Mouse (Mus musculus) testis, adult 2 months (tissue): ENCODE measurements at regions not wholly inside any gene's neighbourhood (a gene's known extent, or its start where the extent isn't known, plus 50 kb on each side); places are given as distances from the start of the nearest gene placed in this dataset.

Experiments
- H3K27ac ChIP-seq: fragments of 200-500 bp; 2 replicates; pipeline ENCODE4 v1.5.1; 2012; ENCODE audit warnings: low read depth, low read length; ENCODE audit not compliant: control insufficient read depth, insufficient read depth
- H3K27me3 ChIP-seq: fragments of 200-500 bp; 2 replicates; pipeline ENCODE4 v1.6.1; 2012; ENCODE audit warnings: mild to moderate bottlenecking, low read length, moderate library complexity; ENCODE audit not compliant: control insufficient read depth, insufficient read depth
- H3K36me3 ChIP-seq: fragments of 200-500 bp; 2 replicates; pipeline ENCODE4 v1.6.1; 2012; ENCODE audit warnings: mild to moderate bottlenecking, low read length; ENCODE audit not compliant: control insufficient read depth, insufficient read depth
- H3K4me1 ChIP-seq: fragments of 200-500 bp; 2 replicates; pipeline ENCODE4 v1.6.1; 2012; ENCODE audit warnings: low read length; ENCODE audit not compliant: control insufficient read depth, insufficient read depth
- H3K4me3 ChIP-seq: fragments of 200-500 bp; 2 replicates; pipeline ENCODE4 v1.5.1; 2012; ENCODE audit warnings: low read depth, mild to moderate bottlenecking, low read length, moderate library complexity, mixed read lengths; ENCODE audit not compliant: control insufficient read depth
- CTCF ChIP-seq: fragments of 200-500 bp; IDR thresholded peaks from 2 replicates; pipeline ENCODE4 v1.5.1; 2012; ENCODE audit warnings: low read depth, mild to moderate bottlenecking, inconsistent platforms, low read length, moderate library complexity; ENCODE audit not compliant: control insufficient read depth, insufficient read depth, insufficient replicate concordance
- POLR2A ChIP-seq: fragments of 200-500 bp; IDR thresholded peaks from 2 replicates; pipeline ENCODE4 v1.6.1; 2012; ENCODE audit warnings: low read depth, mild to moderate bottlenecking, inconsistent platforms, low read length, moderate library complexity; ENCODE audit not compliant: control insufficient read depth

GRCm38 (mm10) chr9:47265946-47266490 is 264.0 kb upstream of the Cadm1 start:
- Histone ChIP-seq H3K4me3 (no peak overlapping the region), H3K36me3 (no peaks in the 10 kb centered on the region), H3K27me3 (no peaks in the 10 kb centered on the region), H3K27ac (no peak overlapping the region), H3K4me1 (no peaks in the 10 kb centered on the region)
- TF ChIP-seq POLR2A (no peak), CTCF (no peak)

- Histone ChIP-seq H3K4me3 (no peak overlapping the region), H3K36me3 (no peaks in the 10 kb centered on the region), H3K27ac (no peak overlapping the region), H3K27me3 (no peaks in the 10 kb centered on the region), H3K4me1 (no peaks in the 10 kb centered on the region)
- TF ChIP-seq CTCF (no peak), POLR2A (no peak)
Measured at GRCm38 (mm10) chr9:47276303-47277005, 253.5 kb upstream of the Cadm1 start.

GRCm38 (mm10) chr9:47279410-47279809 is 250.6 kb upstream of the Cadm1 start:
- no peaks in the 10 kb centered on the region for H3K4me1 ChIP-seq
- no peaks in the 10 kb centered on the region for H3K27me3 ChIP-seq

GRCm38 (mm10) chr9:47280146-47280545 is 249.8 kb upstream of the Cadm1 start:
- no peaks in the 10 kb centered on the region for H3K4me1 ChIP-seq
- no peak for TF ChIP-seq CTCF
- no peak for TF ChIP-seq POLR2A
- no peak overlapping the region for H3K4me3 ChIP-seq
- no peaks in the 10 kb centered on the region for H3K36me3 ChIP-seq
- H3K27ac ChIP-seq, result no peak overlapping the region
- no peaks in the 10 kb centered on the region for H3K27me3 ChIP-seq

More at GRCm38 (mm10) chr9:47279410-47279809, 250.6 kb upstream of the Cadm1 start:
- no peaks in the 10 kb centered on the region for H3K36me3 ChIP-seq
- H3K4me3 ChIP-seq, result no peak overlapping the region
- no peak overlapping the region for H3K27ac ChIP-seq
- TF ChIP-seq CTCF (no peak), POLR2A (no peak)

- no peak overlapping the region for H3K4me3 ChIP-seq
- TF ChIP-seq CTCF (no peak), POLR2A (no peak)
- H3K27ac ChIP-seq, result no peak overlapping the region
- no peaks in the 10 kb centered on the region for H3K36me3 ChIP-seq
- no peaks in the 10 kb centered on the region for H3K4me1 ChIP-seq
- no peaks in the 10 kb centered on the region for H3K27me3 ChIP-seq
Measured at GRCm38 (mm10) chr9:47280598-47280997, 249.4 kb upstream of the Cadm1 start.

GRCm38 (mm10) chr9:47283746-47284455 is 246.1 kb upstream of the Cadm1 start:
- Histone ChIP-seq H3K4me3 (no peak overlapping the region), H3K27ac (no peak overlapping the region), H3K4me1 (no peaks in the 10 kb centered on the region), H3K36me3 (no peaks in the 10 kb centered on the region), H3K27me3 (no peaks in the 10 kb centered on the region)
- TF ChIP-seq CTCF (no peak), POLR2A (no peak)

GRCm38 (mm10) chr9:47286930-47287722 is 242.8 kb upstream of the Cadm1 start:
- TF ChIP-seq POLR2A (no peak), CTCF (no peak)
- H3K4me3 ChIP-seq, result no peak overlapping the region
- no peak overlapping the region for H3K27ac ChIP-seq
- no peaks in the 10 kb centered on the region for H3K36me3 ChIP-seq
- H3K4me1 ChIP-seq, result no peaks in the 10 kb centered on the region
- H3K27me3 ChIP-seq, result no peaks in the 10 kb centered on the region
